Mouse (Mus musculus) heart, adult 18-20 months (tissue): ENCODE measurements around the gene BC107364. TPM values are rescaled to one million over a fixed set of nuclear protein-coding genes. Genes with fewer than 3 reads are reported as not detected.
"Not testable (repeated sequence)": the region's sequence is repeated elsewhere in the genome, so short reads cannot be mapped to it uniquely, and the experiment has no call there.

Experiments
- DNase-seq, 2 experiments: peaks; one replicate each; pipeline ENCODE4 v3.0.0; 2021 to 2022; ENCODE audit warnings: mixed read lengths in 1 of 2
- total RNA-seq, 2 experiments: library from RNA; stranded (reverse); gene quantifications; 2 replicates each; pipeline ENCODE4 v1.2.3; 2021

Gene BC107364
- total RNA-seq, 2 experiments from 2014 or later: not detected

GRCm38 (mm10) chr3:96414126-96414950 is 37.8 kb downstream of the BC107364 start:
- peak; percentile 68 to 76 for DNase-seq

GRCm38 (mm10) chr3:96413581-96414125 is 38.5 kb downstream of the BC107364 start:
- no peak for DNase-seq

- DNase-seq: no peak
Measured at GRCm38 (mm10) chr3:96411821-96412220, 40.3 kb downstream of the BC107364 start.

GRCm38 (mm10) chr3:96410966-96411365 is 41.1 kb downstream of the BC107364 start:
- DNase-seq: no peak

GRCm38 (mm10) chr3:96409701-96410246 is 42.3 kb downstream of the BC107364 start:
- DNase-seq: no peak

GRCm38 (mm10) chr3:96408111-96408510 is 44.0 kb downstream of the BC107364 start:
- not testable (repeated sequence) for DNase-seq

GRCm38 (mm10) chr3:96405541-96406503 is 46.3 kb downstream of the BC107364 start:
- DNase-seq: no peak

- DNase-seq: no peak
Measured at GRCm38 (mm10) chr3:96405004-96405403, 47.1 kb downstream of the BC107364 start.

- DNase-seq: no peak
Measured at GRCm38 (mm10) chr3:96404450-96404849, 47.7 kb downstream of the BC107364 start.

- DNase-seq: no peak
Measured at GRCm38 (mm10) chr3:96403016-96403415, 49.1 kb downstream of the BC107364 start.

- peak in 1 of 2 experiments; percentile 7 for DNase-seq
Measured at GRCm38 (mm10) chr3:96401832-96402501, 50.1 kb downstream of the BC107364 start.

- no peak for DNase-seq
Measured at GRCm38 (mm10) chr3:96401474-96401831, 50.7 kb downstream of the BC107364 start.

- DNase-seq: no peak
Measured at GRCm38 (mm10) chr3:96398911-96399310, 53.2 kb downstream of the BC107364 start.

GRCm38 (mm10) chr3:96396857-96397256 is 55.2 kb downstream of the BC107364 start:
- no peak for DNase-seq

GRCm38 (mm10) chr3:96387202-96387601 is 64.9 kb downstream of the BC107364 start:
- not testable (repeated sequence) for DNase-seq

Other genes with a start within 250 kb of the BC107364 start
- gene Bola1, start 232.6 kb downstream of the BC107364 start, total RNA-seq: 10 to 100 TPM; 28.1 to 34.4 TPM
- 1 to 10 TPM; 1.8 to 1.9 TPM for gene Hist2h2ab, start 232.4 kb downstream of the BC107364 start, total RNA-seq
- gene Hist2h2ac, start 231.4 kb downstream of the BC107364 start, total RNA-seq: 10 to 100 TPM; 18.4 to 22.1 TPM
- gene Hist2h2be, start 231.2 kb downstream of the BC107364 start, total RNA-seq: 1 to 10 TPM; 7.9 to 8.4 TPM
- gene Hist2h3c2, start 213.2 kb downstream of the BC107364 start, total RNA-seq: 1 to 10 TPM; 4.0 to 9.0 TPM
- gene Hist2h2aa2, start 212.0 kb downstream of the BC107364 start, total RNA-seq: 100 to 1,000 TPM; 189 to 197 TPM
- gene Hist2h2aa1, start 206.8 kb downstream of the BC107364 start, total RNA-seq: 10 to 100 TPM in 1 of 2 experiments, 1 to 10 TPM in 1; 9.3 to 14.7 TPM
- not detected for gene Hist2h3c1, start 205.6 kb downstream of the BC107364 start, total RNA-seq
- 10 to 100 TPM; 12.0 to 13.7 TPM for gene Hist2h4, start 189.0 kb downstream of the BC107364 start, total RNA-seq
- 10 to 100 TPM; 16.8 to 21.7 TPM for gene Hist2h3b, start 183.7 kb downstream of the BC107364 start, total RNA-seq
- gene Hist2h2bb, start 182.6 kb downstream of the BC107364 start, total RNA-seq: 10 to 100 TPM; 30.7 to 37.2 TPM
- gene Fcgr1, start 158.3 kb downstream of the BC107364 start, total RNA-seq: 1 to 10 TPM in 1 of 2 experiments, under 1 TPM in 1; 0.39 to 1.1 TPM
- 100 to 1,000 TPM; 279 to 290 TPM for gene Hfe2, start 72.9 kb upstream of the BC107364 start, total RNA-seq
- gene Txnip, start 105.7 kb upstream of the BC107364 start, total RNA-seq: 100 to 1,000 TPM; 435 to 530 TPM
- 1 to 10 TPM; 1.6 to 1.9 TPM for gene Gm16253, start 124.7 kb upstream of the BC107364 start, total RNA-seq
- gene Polr3gl, start 141.9 kb upstream of the BC107364 start, total RNA-seq: 10 to 100 TPM; 26.7 to 30.5 TPM
- 1 to 10 TPM in 1 of 2 experiments, under 1 TPM in 1; 0.59 to 1.4 TPM for gene Ankrd34a, start 144.3 kb upstream of the BC107364 start, total RNA-seq
- 10 to 100 TPM; 24.4 to 27.4 TPM for gene Lix1l, start 148.8 kb upstream of the BC107364 start, total RNA-seq
- 10 to 100 TPM; 36.5 to 37.2 TPM for gene Rbm8a, start 177.6 kb upstream of the BC107364 start, total RNA-seq
- 10 to 100 TPM; 32.7 to 36.3 TPM for gene Pex11b, start 183.1 kb upstream of the BC107364 start, total RNA-seq
- under 1 TPM in 1 of 2 experiments, not detected in 1; 0.18 TPM for gene Gm42957, start 183.2 kb upstream of the BC107364 start, total RNA-seq
- gene Itga10, start 193.3 kb upstream of the BC107364 start, total RNA-seq: under 1 TPM; 0.62 to 0.69 TPM
- gene Ankrd35, start 217.8 kb upstream of the BC107364 start, total RNA-seq: 1 to 10 TPM; 1.2 to 1.3 TPM
- 10 to 100 TPM; 13.4 to 15.3 TPM for gene Pias3, start 244.1 kb upstream of the BC107364 start, total RNA-seq